Mouse (Mus musculus): ENCODE results near the gene Ism2.
A peak's percentile ranks its signal among the peaks of the same experiment; 100 is the strongest.
"Not testable (repeated sequence)": the region's sequence is repeated elsewhere in the genome, so short reads cannot be mapped to it uniquely, and the experiment has no call there.

Ism2 gene

GRCm38 (mm10) chr12:87299657-87300440, at the start of gene Ism2:
Gene Ism2 (minus strand): TSS chr12:87299705.
- peak; percentile 32 for DNase-seq

DNA sequence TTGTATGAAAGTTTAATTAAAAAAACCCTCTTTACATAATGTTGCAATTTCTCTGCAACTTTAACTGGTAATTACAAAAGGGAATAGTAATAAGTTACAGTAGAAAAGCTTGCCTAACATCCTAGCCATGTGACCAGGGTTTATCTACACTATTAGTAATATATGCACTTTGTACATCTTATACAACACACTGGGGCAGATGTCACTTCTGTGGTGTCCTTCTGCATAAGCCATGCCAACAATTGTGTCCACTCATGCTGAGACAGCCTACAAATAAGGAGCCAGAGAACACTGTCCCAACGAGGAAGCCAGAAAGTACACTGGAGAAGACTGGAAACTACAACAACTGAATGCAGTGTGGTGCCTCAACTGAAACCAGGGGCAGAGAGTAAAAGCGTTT, 48.5 kb upstream of the Ism2 start:
- no peak for DNase-seq

- DNase-seq = no peak
Observed at GRCm38 (mm10) chr12:87347511-87347910, 48.0 kb upstream of the Ism2 start.

GRCm38 (mm10) chr12:87343084-87343605, 43.6 kb upstream of the Ism2 start:
- no peak for DNase-seq

GRCm38 (mm10) chr12:87338082-87338481, 38.6 kb upstream of the Ism2 start:
- no peak for DNase-seq

- DNase-seq = no peak
Observed at GRCm38 (mm10) chr12:87334886-87335285, 35.4 kb upstream of the Ism2 start.

GRCm38 (mm10) chr12:87333794-87334193, 34.3 kb upstream of the Ism2 start:
- no peak for DNase-seq

DNA sequence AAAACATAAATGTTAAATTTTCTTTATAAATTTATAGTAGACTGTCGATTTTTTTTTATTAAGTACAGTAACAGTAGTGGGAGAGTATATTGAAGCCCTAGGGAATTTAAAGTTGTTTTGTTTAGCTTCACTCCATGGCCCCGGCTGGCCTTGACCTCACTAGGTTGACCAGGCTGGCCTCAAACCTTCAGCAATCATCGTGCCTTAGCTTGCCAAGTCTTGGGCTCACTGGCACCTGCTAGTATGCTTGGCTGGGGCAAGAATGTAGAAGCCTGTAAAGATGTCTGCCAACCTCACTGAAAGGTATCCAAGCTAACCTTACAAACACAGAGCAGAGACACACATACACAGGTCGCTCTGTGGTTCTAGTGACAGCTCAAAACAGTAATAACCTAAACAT, 33.0 kb upstream of the Ism2 start:
- DNase-seq = no peak

- DNase-seq = no peak
Observed at GRCm38 (mm10) chr12:87331908-87332307, 32.4 kb upstream of the Ism2 start.

GRCm38 (mm10) chr12:87331053-87331456, 31.6 kb upstream of the Ism2 start:
- no peak for DNase-seq

DNA sequence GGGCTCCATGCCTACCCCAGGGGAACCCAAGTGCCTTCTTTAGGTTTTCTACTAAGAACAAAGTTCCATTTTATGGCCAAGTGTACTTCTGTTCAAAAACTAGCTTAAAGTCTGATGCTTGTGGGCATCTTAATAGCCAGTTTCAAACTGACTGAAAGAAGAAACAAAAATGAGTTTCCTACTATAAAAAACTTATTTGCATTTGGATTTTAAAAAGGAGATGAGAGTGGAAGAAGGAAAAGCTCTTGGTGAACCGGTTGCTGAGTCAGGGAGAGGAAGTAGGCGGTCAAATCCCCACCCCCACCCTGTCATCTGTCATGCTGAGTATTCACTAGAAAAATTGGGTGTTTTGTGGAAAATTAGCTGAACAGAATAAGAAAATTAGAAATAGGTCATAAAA, 30.7 kb upstream of the Ism2 start:
- no peak for DNase-seq

- no peak for DNase-seq
Observed at GRCm38 (mm10) chr12:87328025-87328424, 28.5 kb upstream of the Ism2 start.

DNA sequence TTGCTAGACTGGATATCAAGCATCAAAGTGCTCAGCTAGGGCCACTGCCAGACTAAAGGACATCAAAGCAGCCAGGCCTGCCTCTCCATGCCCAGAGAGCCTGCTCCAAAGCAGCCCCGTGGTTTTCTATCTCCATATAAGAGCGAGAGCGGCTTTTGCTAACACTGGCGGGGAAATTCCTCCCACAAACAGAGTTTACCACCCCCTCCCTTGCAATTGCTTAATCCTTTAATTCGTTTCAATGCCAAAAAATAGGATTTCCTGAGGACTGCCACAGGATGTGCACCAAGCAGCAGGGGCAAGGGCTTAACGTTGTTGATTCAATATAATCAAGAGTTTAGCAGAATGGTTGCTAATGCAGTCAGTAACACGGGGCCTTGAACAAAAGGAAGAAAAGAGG, 28.1 kb upstream of the Ism2 start:
- DNase-seq = no peak

DNA sequence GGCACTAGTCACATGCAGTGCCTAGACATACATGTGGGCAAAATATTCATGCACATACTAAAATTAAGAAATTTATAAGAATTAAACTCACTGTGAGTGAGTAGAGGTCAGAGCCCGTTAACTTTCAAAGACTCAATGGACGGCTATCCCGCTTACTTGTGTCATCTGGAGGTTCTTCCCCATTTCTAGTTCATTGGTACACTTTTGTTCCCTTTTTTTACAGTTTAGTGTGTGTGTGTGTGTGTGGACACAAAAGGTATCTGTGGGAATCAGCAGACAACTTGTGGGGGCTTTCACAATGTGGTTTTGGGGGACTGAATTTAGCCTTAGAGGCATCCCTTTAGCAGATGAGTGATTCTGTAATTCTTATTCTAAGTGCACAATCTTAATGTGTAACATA, 25.9 kb upstream of the Ism2 start:
- DNase-seq = no peak

GRCm38 (mm10) chr12:87319229-87319628, 19.7 kb upstream of the Ism2 start:
- no peak for DNase-seq

GRCm38 (mm10) chr12:87317951-87318350, 18.4 kb upstream of the Ism2 start:
- no peak for DNase-seq

DNA sequence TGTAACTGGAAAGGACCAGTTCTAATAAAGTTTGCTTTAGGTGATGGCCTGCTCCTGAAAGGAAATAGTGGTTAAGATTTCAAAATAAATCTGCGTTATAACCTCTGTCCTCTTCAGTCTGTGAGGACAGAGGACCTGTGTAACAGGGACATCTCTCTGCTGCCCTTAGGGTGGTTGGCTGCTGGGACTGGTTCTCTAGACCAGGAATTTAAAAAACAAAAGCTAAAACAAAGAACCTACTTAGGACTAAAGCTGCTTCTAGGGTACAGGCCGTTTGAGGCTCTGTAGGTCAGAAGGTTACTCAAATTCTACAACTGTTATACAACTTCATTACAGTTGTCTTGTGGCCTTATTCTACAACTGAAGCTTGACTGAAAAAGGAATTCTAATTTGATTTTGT, 13.6 kb upstream of the Ism2 start:
- DNase-seq = no peak

DNA sequence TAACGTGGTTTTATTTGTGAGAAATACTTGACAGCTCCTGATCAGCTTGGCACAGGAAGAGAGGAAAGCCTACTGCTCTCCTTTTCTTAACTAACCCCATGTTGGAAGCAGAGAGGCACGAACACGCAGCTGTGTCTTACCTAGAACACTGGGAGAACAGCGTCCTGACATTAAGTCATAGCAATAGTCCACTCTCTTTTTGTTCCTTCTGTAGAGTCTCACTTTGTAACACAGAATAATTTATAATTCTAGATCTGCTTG, 7.0 kb upstream of the Ism2 start:
- DNase-seq = not testable (repeated sequence)

DNA sequence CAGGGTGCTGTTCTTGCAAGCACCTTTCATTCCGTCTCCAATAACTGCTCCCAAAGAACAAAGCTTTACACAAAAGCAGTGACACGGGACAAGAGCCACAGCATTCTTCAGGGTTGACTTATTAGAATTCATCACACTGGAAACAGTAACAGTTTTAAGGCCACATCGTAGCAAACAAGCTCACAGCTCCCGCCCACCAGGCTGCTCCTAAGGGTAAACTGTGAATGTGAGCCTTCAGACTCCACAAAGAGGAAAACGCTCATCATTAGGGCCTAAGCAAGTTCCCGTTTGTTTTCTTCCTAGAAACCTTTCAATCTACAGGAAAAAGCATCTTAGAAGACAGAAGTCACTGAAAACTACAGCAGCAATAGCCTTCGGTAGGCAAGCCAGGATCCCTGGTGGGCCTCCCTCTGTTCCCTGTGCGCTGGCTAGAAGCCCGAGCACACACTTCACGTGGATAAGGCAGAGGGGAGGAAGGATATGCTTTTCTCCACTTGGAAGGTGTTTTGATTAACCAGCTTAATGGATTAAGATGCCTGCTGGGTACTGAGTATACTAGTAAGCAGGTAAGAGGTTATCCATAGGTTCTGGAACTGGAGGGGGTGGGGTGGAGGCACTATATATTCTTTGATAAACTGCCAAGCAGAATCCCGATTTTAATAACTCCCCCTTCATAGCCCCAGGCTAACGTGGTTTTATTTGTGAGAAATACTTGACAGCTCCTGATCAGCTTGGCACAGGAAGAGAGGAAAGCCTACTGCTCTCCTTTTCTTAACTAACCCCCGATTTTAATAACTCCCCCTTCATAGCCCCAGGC, 6.5 kb upstream of the Ism2 start:
- no peak for DNase-seq

DNA sequence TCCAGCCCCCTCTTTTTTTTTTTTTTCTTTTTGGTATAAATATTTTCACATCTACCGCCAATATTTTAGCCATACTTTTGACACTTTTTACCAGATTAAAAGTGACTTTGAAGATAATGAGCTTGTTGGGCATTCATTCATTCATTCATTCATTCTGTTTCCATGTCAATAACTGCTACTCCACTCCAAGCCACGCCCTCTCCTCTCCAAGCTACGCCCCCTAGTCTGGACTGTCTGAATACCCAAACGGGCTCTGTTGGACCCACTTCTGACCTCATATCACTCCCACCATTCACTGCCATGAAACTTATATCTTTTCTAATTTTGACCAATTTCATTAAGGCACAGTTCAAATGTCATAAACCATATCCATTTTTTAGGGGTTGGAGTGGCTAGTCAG, 1.7 kb upstream of the Ism2 start:
- DNase-seq = no peak

- DNase-seq = no peak
Observed at GRCm38 (mm10) chr12:87300441-87300690, 861 bp upstream of the Ism2 start.

GRCm38 (mm10) chr12:87299037-87299656, 358 bp downstream of the Ism2 start:
- DNase-seq = peak; percentile 40

DNA sequence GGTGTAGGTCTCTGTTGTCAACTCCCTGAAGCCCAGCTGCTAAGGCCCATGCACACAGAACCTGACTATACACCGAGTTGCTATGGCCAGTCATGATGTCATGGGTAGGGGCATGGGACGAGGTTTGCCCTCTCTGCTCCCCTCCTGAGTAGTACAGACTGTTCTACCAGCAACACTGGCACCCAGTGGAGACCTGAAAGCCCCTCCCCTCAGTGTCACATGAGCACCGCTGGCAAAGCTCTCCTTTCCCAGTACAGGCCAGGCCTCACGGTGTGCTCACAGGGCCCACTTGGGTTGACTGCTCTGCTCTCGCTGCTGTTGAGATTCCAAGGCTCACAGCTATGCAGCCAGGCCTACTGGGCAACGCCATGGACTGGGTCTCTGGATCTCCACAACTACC, 5.6 kb downstream of the Ism2 start:
- no peak for DNase-seq

DNA sequence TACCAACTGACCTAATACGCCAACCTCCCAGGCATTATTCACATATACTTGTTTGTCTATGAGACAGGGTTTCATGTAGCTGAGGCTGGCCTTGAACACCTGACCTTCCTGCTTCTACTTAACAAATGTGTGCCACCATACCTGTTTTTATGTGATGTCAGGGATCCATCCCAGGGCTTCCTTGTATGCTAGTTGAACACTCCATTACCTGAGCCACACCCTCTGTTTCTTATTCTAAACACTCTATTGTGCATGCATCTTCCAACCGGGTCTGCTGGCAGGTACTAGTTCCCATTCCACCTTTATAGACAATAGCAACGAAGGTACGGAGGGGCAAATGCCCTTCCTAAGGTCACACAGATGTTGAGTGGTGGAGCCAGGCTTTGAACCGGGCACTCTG, 10.4 kb downstream of the Ism2 start:
- no peak for DNase-seq

Measured in right cerebral cortex, postnatal 4 days (tissue).